Mouse (Mus musculus) MEL (cell line): ENCODE data around the gene Mypn. TPM values are rescaled to one million over a fixed set of nuclear protein-coding genes. Genes with fewer than 3 reads are reported as not detected.

Experiments used
- DNase-seq: peaks from one replicate; pipeline ENCODE4 v3.0.0; 2011; ENCODE audit warnings: low read depth, low spot score
- H3K27ac ChIP-seq: 2 replicates; pipeline ENCODE4 v1.5.1; 2012; ENCODE audit warnings: low read depth, mild to moderate bottlenecking, control low read depth, low read length, moderate library complexity; ENCODE audit not compliant: control insufficient read depth
- H3K27me3 ChIP-seq, 2 experiments: fragments of 150-350 bp in 1 of 2; sonication (generic) in 1 of 2; 2 replicates each; pipeline ENCODE4 v1.6.1; 2012; ENCODE audit warnings: low read length in 2 of 2, mild to moderate bottlenecking in 2 of 2, improper control_type of control experiment in 1 of 2, moderate library complexity in 1 of 2; ENCODE audit not compliant: insufficient read depth in 2 of 2, control insufficient read depth in 1 of 2
- H3K36me3 ChIP-seq, 2 experiments: 2 replicates each; pipeline ENCODE4 v1.6.1; 2012 to 2014; ENCODE audit warnings: low read length in 2 of 2, improper control_type of control experiment in 1 of 2, inconsistent platforms in 1 of 2, mild to moderate bottlenecking in 1 of 2; ENCODE audit not compliant: insufficient read depth in 2 of 2, control insufficient read depth in 1 of 2
- H3K4me1 ChIP-seq, 2 experiments: fragments of 150-350 bp in 1 of 2; sonication (generic) in 1 of 2; 2 replicates each; pipeline ENCODE4 v1.6.1; 2012; ENCODE audit warnings: low read length in 2 of 2, improper control_type of control experiment in 1 of 2, mild to moderate bottlenecking in 1 of 2; ENCODE audit not compliant: insufficient read depth in 2 of 2, control insufficient read depth in 1 of 2
- H3K4me3 ChIP-seq, 2 experiments: fragments of 150-350 bp in 1 of 2; sonication (generic) in 1 of 2; 2 replicates each; pipeline ENCODE4 v1.5.1; 2012; ENCODE audit warnings: low read depth in 2 of 2, low read length in 2 of 2, mild to moderate bottlenecking in 2 of 2, moderate library complexity in 2 of 2, control low read depth in 1 of 2, improper control_type of control experiment in 1 of 2; ENCODE audit not compliant: control insufficient read depth in 1 of 2, insufficient read depth in 1 of 2
- H3K79me2 ChIP-seq: 2 replicates; pipeline ENCODE4 v1.6.1; 2012; ENCODE audit warnings: mild to moderate bottlenecking, low read length, moderate library complexity; ENCODE audit not compliant: control insufficient read depth, poor library complexity, insufficient read depth
- H3K9ac ChIP-seq: 2 replicates; pipeline ENCODE4 v1.6.1; 2012; ENCODE audit warnings: low read depth, mild to moderate bottlenecking, control low read depth, low read length, moderate library complexity; ENCODE audit not compliant: control insufficient read depth, poor library complexity, severe bottlenecking
- H3K9me3 ChIP-seq: fragments of 150-350 bp; sonication (generic); replicated peaks from 2 replicates; pipeline ENCODE4 v1.6.1; 2012; ENCODE audit warnings: mild to moderate bottlenecking, low read length, improper control_type of control experiment, moderate library complexity; ENCODE audit not compliant: insufficient read depth
- BHLHE40 ChIP-seq: IDR thresholded peaks from 2 replicates; pipeline ENCODE4 v1.6.1; 2012; ENCODE audit warnings: low read depth, mild to moderate bottlenecking, inconsistent platforms, low read length, improper control_type of control experiment, borderline replicate concordance
- CHD1 ChIP-seq: IDR thresholded peaks from 2 replicates; pipeline ENCODE4 v1.6.1; 2012; ENCODE audit warnings: low read depth, mild to moderate bottlenecking, inconsistent platforms, low read length, improper control_type of control experiment
- CTCF ChIP-seq, 3 experiments: IDR thresholded peaks in 2 of 3; conservative IDR thresholded peaks in 1 of 3; 2 replicates each; pipeline ENCODE4 v1.5.1; 2011 to 2012; ENCODE audit warnings: low read length in 3 of 3, low read depth in 2 of 3, mild to moderate bottlenecking in 2 of 3, improper control_type of control experiment in 1 of 3, inconsistent platforms in 1 of 3, mixed read lengths in 1 of 3, moderate library complexity in 1 of 3; ENCODE audit not compliant: control insufficient read depth in 1 of 3, insufficient read depth in 1 of 3, poor library complexity in 1 of 3, severe bottlenecking in 1 of 3
- E2F4 ChIP-seq: IDR thresholded peaks from 2 replicates; pipeline ENCODE4 v1.6.1; 2011; ENCODE audit warnings: low read depth, low read length, improper control_type of control experiment, borderline replicate concordance
- EP300 ChIP-seq, 2 experiments: IDR thresholded peaks; 2 replicates each; pipeline ENCODE4 v1.6.1; 2011; ENCODE audit warnings: improper control_type of control experiment in 2 of 2, low read length in 2 of 2, low read depth in 1 of 2, mild to moderate bottlenecking in 1 of 2
- ETS1 ChIP-seq: IDR thresholded peaks from 2 replicates; pipeline ENCODE4 v1.6.1; 2012; ENCODE audit warnings: low read depth, mild to moderate bottlenecking, inconsistent platforms, low read length, improper control_type of control experiment, moderate library complexity
- MXI1 ChIP-seq: IDR thresholded peaks from 2 replicates; pipeline ENCODE4 v1.6.1; 2011; ENCODE audit warnings: mild to moderate bottlenecking, low read depth, low read length, improper control_type of control experiment
- NELFE ChIP-seq: IDR thresholded peaks from 2 replicates; pipeline ENCODE4 v1.6.1; 2011; ENCODE audit warnings: low read depth, low read length, improper control_type of control experiment
- NRF1 ChIP-seq: IDR thresholded peaks from 2 replicates; pipeline ENCODE4 v1.6.1; 2014; ENCODE audit warnings: low read depth, mild to moderate bottlenecking, inconsistent platforms, low read length, improper control_type of control experiment, moderate library complexity; ENCODE audit not compliant: poor library complexity, insufficient read depth, severe bottlenecking
- POLR2A ChIP-seq, 2 experiments: IDR thresholded peaks; 2 replicates each; pipeline ENCODE4 v1.6.1; 2011 to 2012; ENCODE audit warnings: low read length in 2 of 2, mild to moderate bottlenecking in 2 of 2, control low read depth in 1 of 2, improper control_type of control experiment in 1 of 2, low read depth in 1 of 2, moderate library complexity in 1 of 2; ENCODE audit not compliant: control insufficient read depth in 1 of 2, insufficient read depth in 1 of 2, poor library complexity in 1 of 2
- POLR2AphosphoS5 ChIP-seq: IDR thresholded peaks from 2 replicates; pipeline ENCODE4 v1.6.1; 2012; ENCODE audit warnings: low read depth, borderline replicate concordance, mild to moderate bottlenecking, inconsistent platforms, low read length, moderate library complexity, mixed read lengths
- RCOR1 ChIP-seq: IDR thresholded peaks from 2 replicates; pipeline ENCODE4 v1.6.1; 2012; ENCODE audit warnings: low read depth, mild to moderate bottlenecking, inconsistent platforms, low read length, improper control_type of control experiment
- SMC3 ChIP-seq: IDR thresholded peaks from 2 replicates; pipeline ENCODE4 v1.6.1; 2011; ENCODE audit warnings: low read depth, low read length, improper control_type of control experiment
- TAL1 ChIP-seq: IDR thresholded peaks from 2 replicates; pipeline ENCODE4 v1.6.1; 2012; ENCODE audit warnings: mild to moderate bottlenecking, inconsistent platforms, low read length, moderate library complexity, mixed read lengths
- TCF12 ChIP-seq: IDR thresholded peaks from 2 replicates; pipeline ENCODE4 v1.6.1; 2014; ENCODE audit warnings: low read depth, mild to moderate bottlenecking, inconsistent platforms, low read length, improper control_type of control experiment, moderate library complexity
- UBTF ChIP-seq: IDR thresholded peaks from 2 replicates; pipeline ENCODE4 v1.6.1; 2012; ENCODE audit warnings: low read depth, mild to moderate bottlenecking, inconsistent platforms, low read length, improper control_type of control experiment, moderate library complexity, borderline replicate concordance; ENCODE audit not compliant: insufficient read depth
- USF1 ChIP-seq: IDR thresholded peaks from 2 replicates; pipeline ENCODE4 v1.6.1; 2014; ENCODE audit warnings: low read depth, mild to moderate bottlenecking, inconsistent platforms, low read length, improper control_type of control experiment, moderate library complexity
- polyA plus RNA-seq, 2 experiments: library from polyadenylated mRNA; stranded (reverse) in 1 of 2; unstranded in 1 of 2; fragments of >175 nt in 1 of 2; fragments of >200 nt in 1 of 2; gene quantifications; 2 replicates each; pipeline versions ENCODE4 v1.2.1 to v1.2.4; 2012; ENCODE audit warnings: low replicate concordance in 2 of 2, low read depth in 1 of 2; ENCODE audit not compliant: insufficient read length in 2 of 2, insufficient read depth in 1 of 2, missing spikeins in 1 of 2
- total RNA-seq: library from RNA; depleted of rRNA; stranded (reverse); fragments of 300-350 nt; gene quantifications from 2 replicates; pipeline ENCODE4 v1.2.3, GENCODE M21; 2012

The Mypn gene
- total and polyA plus RNA-seq, 3 experiments, result not detected

DNA sequence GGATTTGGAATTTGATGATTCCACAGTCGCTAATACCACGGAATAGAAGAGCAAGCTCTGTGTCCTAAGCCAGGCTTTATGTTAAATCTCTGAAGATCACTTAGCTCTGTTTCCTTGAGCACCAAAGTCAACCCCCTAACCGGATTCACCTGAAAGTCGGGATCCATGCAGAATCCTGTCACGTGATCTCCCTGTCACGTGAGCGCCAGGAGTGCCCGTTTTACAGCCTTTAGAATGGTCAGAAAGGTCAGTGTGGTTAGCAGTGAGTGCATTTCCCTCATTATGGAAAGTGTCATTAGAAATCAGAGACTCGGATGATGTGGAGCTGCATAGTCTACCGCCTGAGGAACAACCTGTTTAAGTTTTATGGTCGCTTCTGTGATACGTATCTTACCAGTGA is 43.1 kb downstream of the Mypn start:
- Histone ChIP-seq H3K27me3 (peaks cover 0 to 4% of the 10 kb centered on the region in 2 experiments; a peak in 2 of 4 replicates), H3K27ac (no peak overlapping the region), H3K79me2 (no peaks in the 10 kb centered on the region), H3K9ac (no peak overlapping the region), H3K4me1 (0 out of 4 replicates have a peak, but pooled peaks cover 0 to 4% of the 10 kb centered on the region in 2 experiments), H3K9me3 (no peaks in the 10 kb centered on the region), H3K4me3 (no peak overlapping the region), H3K36me3 (no peaks in the 10 kb centered on the region)
- no peak for DNase-seq
- TF ChIP-seq UBTF (no peak), EP300 (IDR thresholded peaks at IDR 0.05; ENCODE audit: low read depth in 1 of 2, low read length in 2 of 2) (no peak), NRF1 (no peak), RCOR1 (no peak), CHD1 (no peak), POLR2AphosphoS5 (no peak), MXI1 (no peak)

- no peaks in the 10 kb centered on the region; a peak in 2 of 4 replicates for H3K27me3 ChIP-seq
- DNase-seq, result no peak
- 0 out of 4 replicates have a peak, but pooled peaks cover 0 to 4% of the 10 kb centered on the region in 2 experiments for H3K4me1 ChIP-seq
- H3K9me3 ChIP-seq, result no peaks in the 10 kb centered on the region
- no peak overlapping the region for H3K4me3 ChIP-seq
- no peak overlapping the region for H3K9ac ChIP-seq
- TF ChIP-seq TAL1 (no peak), CTCF (IDR thresholded peaks at IDR 0.05 in 2 of 3, conservative IDR thresholded peaks at IDR 0.05 in 1 of 3; ENCODE audit: control insufficient read depth in 1 of 3, insufficient read depth in 1 of 3, low read depth in 2 of 3, low read length in 3 of 3, poor library complexity in 1 of 3, severe bottlenecking in 1 of 3) (no peak), NELFE (no peak), POLR2A (IDR thresholded peaks at IDR 0.05; ENCODE audit: control insufficient read depth in 1 of 2, insufficient read depth in 1 of 2, low read depth in 1 of 2, low read length in 2 of 2, poor library complexity in 1 of 2) (no peak), SMC3 (no peak), MXI1 (no peak), USF1 (no peak), BHLHE40 (no peak), RCOR1 (no peak), E2F4 (no peak), ETS1 (no peak), TCF12 (no peak)
- no peak overlapping the region for H3K27ac ChIP-seq
- no peaks in the 10 kb centered on the region for H3K79me2 ChIP-seq
- H3K36me3 ChIP-seq, result no peaks in the 10 kb centered on the region
Observed at GRCm38 (mm10) chr10:63158191-63158590, 45.6 kb downstream of the Mypn start.
